Mouse (Mus musculus): ENCODE results near the gene Rerg. TPM values are rescaled to one million over a fixed set of nuclear protein-coding genes. Genes with fewer than 3 reads are reported as not detected.

Gene Rerg
- polyA plus RNA-seq, 1 experiment from 2014 or later = 21.3 TPM

- DNase-seq (peak; percentile 56), ATAC-seq (ENCODE audit: insufficient read depth) (peak; percentile 29; the same call in 1 of the 2 replicates)
- no peak for TF ChIP-seq CTCF (IDR thresholded peaks at IDR 0.05; ENCODE audit: low read depth)
- Histone ChIP-seq H3K27me3 (ENCODE audit: insufficient read depth, low read length) (no peaks in the 10 kb centered on the region), H3K9ac (0 out of 2 replicates have a peak overlapping the region, but pooled peaks have one; percentile 6), H3K9me3 (ENCODE audit: low read depth, low read length) (no peaks in the 10 kb centered on the region), H3K27ac (ENCODE audit: low read depth) (peak overlapping the region; percentile 73), H3K4me2 (no peak overlapping the region), H3K4me3 (ENCODE audit: low read depth, low read length) (no peak overlapping the region), H3K36me3 (ENCODE audit: insufficient read depth) (no peaks in the 10 kb centered on the region), H3K4me1 (ENCODE audit: insufficient read depth) (peaks cover 13% of the 10 kb centered on the region)
- 30% methylated on average over 10 of the region's 10 CpGs for WGBS
These were observed 67.6 kb downstream of the Rerg start for GRCm38 (mm10) chr6:137102662-137103179.

- Histone ChIP-seq H3K36me3 (ENCODE audit: insufficient read depth) (no peaks in the 10 kb centered on the region), H3K27ac (ENCODE audit: low read depth) (peak overlapping the region; percentile 73), H3K4me1 (ENCODE audit: insufficient read depth) (peaks cover 13% of the 10 kb centered on the region), H3K27me3 (ENCODE audit: insufficient read depth, low read length) (no peaks in the 10 kb centered on the region), H3K4me2 (no peak overlapping the region), H3K9me3 (ENCODE audit: low read depth, low read length) (no peaks in the 10 kb centered on the region), H3K4me3 (ENCODE audit: low read depth, low read length) (no peak overlapping the region), H3K9ac (no peak overlapping the region)
- WGBS = 54% methylated on average over 7 of the region's 7 CpGs
- ATAC-seq (ENCODE audit: insufficient read depth) (peak; percentile 54), DNase-seq (peak; percentile 74)
- TF ChIP-seq CTCF (IDR thresholded peaks at IDR 0.05; ENCODE audit: low read depth) = no peak
These were observed 68.2 kb downstream of the Rerg start for GRCm38 (mm10) chr6:137101886-137102661.

- ATAC-seq (ENCODE audit: insufficient read depth) (peak; percentile 47), DNase-seq (peak; percentile 54)
- no peaks in the 10 kb centered on the region for H3K36me3 ChIP-seq (ENCODE audit: insufficient read depth)
- H3K4me1 ChIP-seq (ENCODE audit: insufficient read depth) = peaks cover 10% of the 10 kb centered on the region
- TF ChIP-seq CTCF (IDR thresholded peaks at IDR 0.05; ENCODE audit: low read depth) = no peak
- H3K27ac ChIP-seq (ENCODE audit: low read depth) = peak overlapping the region; percentile 73
- H3K27me3 ChIP-seq (ENCODE audit: insufficient read depth, low read length) = no peaks in the 10 kb centered on the region
- no peak overlapping the region for H3K4me3 ChIP-seq (ENCODE audit: low read depth, low read length)
- H3K9me3 ChIP-seq (ENCODE audit: low read depth, low read length) = no peaks in the 10 kb centered on the region
- 31% methylated on average over 2 of the region's 2 CpGs for WGBS
- no peak overlapping the region for H3K4me2 ChIP-seq
- no peak overlapping the region for H3K9ac ChIP-seq
These were observed 70.0 kb downstream of the Rerg start for GRCm38 (mm10) chr6:137100259-137100658.

GRCm38 (mm10) chr6:137098232-137099191 is 71.8 kb downstream of the Rerg start:
- Histone ChIP-seq H3K4me2 (no peak overlapping the region), H3K9ac (no peak overlapping the region), H3K4me3 (ENCODE audit: low read depth, low read length) (no peak overlapping the region), H3K27me3 (ENCODE audit: insufficient read depth, low read length) (no peaks in the 10 kb centered on the region), H3K36me3 (ENCODE audit: insufficient read depth) (no peaks in the 10 kb centered on the region), H3K4me1 (ENCODE audit: insufficient read depth) (peaks cover 10% of the 10 kb centered on the region; the same call in 1 of the 2 replicates), H3K9me3 (ENCODE audit: low read depth, low read length) (no peaks in the 10 kb centered on the region), H3K27ac (ENCODE audit: low read depth) (no peak overlapping the region)
- peak; percentile 73 for DNase-seq
- no peak for ATAC-seq (ENCODE audit: insufficient read depth)
- WGBS = 60% methylated on average over 18 of the region's 18 CpGs
- peak; percentile 80 for TF ChIP-seq CTCF (IDR thresholded peaks at IDR 0.05; ENCODE audit: low read depth)

GRCm38 (mm10) chr6:137094475-137094874 is 75.8 kb downstream of the Rerg start:
- 67% methylated on average over 2 of the region's 2 CpGs for WGBS
- Histone ChIP-seq H3K27me3 (ENCODE audit: insufficient read depth, low read length) (no peaks in the 10 kb centered on the region), H3K4me1 (ENCODE audit: insufficient read depth) (no peaks in the 10 kb centered on the region; the same call in 1 of the 2 replicates), H3K4me3 (ENCODE audit: low read depth, low read length) (no peak overlapping the region), H3K4me2 (no peak overlapping the region), H3K27ac (ENCODE audit: low read depth) (no peak overlapping the region; the same call in 1 of the 2 replicates), H3K9ac (no peak overlapping the region), H3K9me3 (ENCODE audit: low read depth, low read length) (no peaks in the 10 kb centered on the region), H3K36me3 (ENCODE audit: insufficient read depth) (no peaks in the 10 kb centered on the region)
- ATAC-seq (ENCODE audit: insufficient read depth) (peak; percentile 26; the same call in 1 of the 2 replicates), DNase-seq (peak; percentile 44)
- no peak for TF ChIP-seq CTCF (IDR thresholded peaks at IDR 0.05; ENCODE audit: low read depth)

- DNase-seq (no peak), ATAC-seq (ENCODE audit: insufficient read depth) (no peak)
- WGBS = 54% methylated on average over 6 of the region's 6 CpGs
These were observed 81.8 kb downstream of the Rerg start for GRCm38 (mm10) chr6:137088469-137088868.

More at GRCm38 (mm10) chr6:137088469-137088868, 81.8 kb downstream of the Rerg start:
- Histone ChIP-seq H3K9ac (no peak overlapping the region), H3K4me2 (no peak overlapping the region), H3K9me3 (ENCODE audit: low read depth, low read length) (no peaks in the 10 kb centered on the region), H3K27me3 (ENCODE audit: insufficient read depth, low read length) (no peaks in the 10 kb centered on the region), H3K27ac (ENCODE audit: low read depth) (no peak overlapping the region), H3K36me3 (ENCODE audit: insufficient read depth) (no peaks in the 10 kb centered on the region), H3K4me3 (ENCODE audit: low read depth, low read length) (no peak overlapping the region), H3K4me1 (ENCODE audit: insufficient read depth) (no peaks in the 10 kb centered on the region)
- no peak for TF ChIP-seq CTCF (IDR thresholded peaks at IDR 0.05; ENCODE audit: low read depth)

Measured in lung, embryonic 14.5 days (tissue).